Mouse (Mus musculus) CH12.LX (cell line): ENCODE results near the gene Cx3cr1. TPM values are rescaled to one million over a fixed set of nuclear protein-coding genes. Genes with fewer than 3 reads are reported as not detected.

ENCODE experiments used
- DNase-seq: peaks from one replicate; pipeline ENCODE4 v3.0.0-alpha.2; 2013; ENCODE audit errors: extremely low read depth
- H3K27ac ChIP-seq: 2 replicates; pipeline ENCODE4 v1.5.1; 2012; ENCODE audit warnings: low read depth, mild to moderate bottlenecking, control low read depth, moderate library complexity; ENCODE audit not compliant: insufficient read depth
- H3K27me3 ChIP-seq: replicated peaks from 2 replicates; pipeline ENCODE3; 2012; ENCODE audit warnings: inconsistent platforms
- H3K36me3 ChIP-seq, 2 experiments: replicated peaks in 1 of 2; 2 replicates each; pipeline versions ENCODE3 to v1.6.1; 2012; ENCODE audit warnings: inconsistent platforms in 1 of 2, low read length in 1 of 2, mild to moderate bottlenecking in 1 of 2, mixed read lengths in 1 of 2, moderate library complexity in 1 of 2; ENCODE audit not compliant: control insufficient read depth in 1 of 2, insufficient read depth in 1 of 2
- H3K4me1 ChIP-seq, 2 experiments: 2 replicates each; pipeline ENCODE4 v1.6.1; 2012; ENCODE audit warnings: inconsistent platforms in 1 of 2, moderate library complexity in 1 of 2; ENCODE audit not compliant: insufficient read depth in 2 of 2, control insufficient read depth in 1 of 2
- H3K4me2 ChIP-seq: 2 replicates; pipeline ENCODE4 v1.6.1; 2012; ENCODE audit warnings: low read depth, mild to moderate bottlenecking, control low read depth; ENCODE audit not compliant: poor library complexity, insufficient read depth, severe bottlenecking
- H3K4me3 ChIP-seq, 3 experiments: fragments of 150-350 bp in 1 of 3; sonication (generic) in 1 of 3; replicated peaks in 1 of 3; 2 replicates each; pipeline versions ENCODE3 to v1.5.1; 2011 to 2012; ENCODE audit warnings: low read depth in 2 of 3, low read length in 2 of 3, mild to moderate bottlenecking in 2 of 3, moderate library complexity in 2 of 3, control low read depth in 1 of 3, improper control_type of control experiment in 1 of 3, inconsistent platforms in 1 of 3, mixed read lengths in 1 of 3; ENCODE audit not compliant: poor library complexity in 1 of 3
- H3K79me2 ChIP-seq: replicated peaks from 2 replicates; pipeline ENCODE4 v1.6.1; 2012; ENCODE audit warnings: mild to moderate bottlenecking, moderate library complexity; ENCODE audit not compliant: control insufficient read depth, poor library complexity, insufficient read depth, severe bottlenecking; ENCODE audit errors: extremely low read depth
- H3K9ac ChIP-seq: 2 replicates; pipeline ENCODE4 v1.6.1; 2012; ENCODE audit warnings: low read depth, mild to moderate bottlenecking, control low read depth, moderate library complexity; ENCODE audit not compliant: insufficient read depth
- H3K9me3 ChIP-seq: replicated peaks from 2 replicates; pipeline ENCODE3; 2012; ENCODE audit warnings: low read length, inconsistent platforms, mixed read lengths
- BHLHE40 ChIP-seq: IDR thresholded peaks from 2 replicates; pipeline ENCODE4 v1.6.1; 2011; ENCODE audit warnings: mild to moderate bottlenecking, low read depth, low read length, improper control_type of control experiment
- CHD1 ChIP-seq: IDR thresholded peaks from 2 replicates; pipeline ENCODE4 v1.6.1; 2012; ENCODE audit warnings: low read depth, low read length, improper control_type of control experiment, inconsistent platforms
- CHD2 ChIP-seq: IDR thresholded peaks from 2 replicates; pipeline ENCODE4 v1.6.1; 2011; ENCODE audit warnings: low read length, improper control_type of control experiment
- CTCF ChIP-seq, 2 experiments: IDR thresholded peaks in 1 of 2; conservative IDR thresholded peaks in 1 of 2; 2 replicates each; pipeline ENCODE4 v1.5.1; 2011 to 2012; ENCODE audit warnings: low read depth in 2 of 2, low read length in 2 of 2, improper control_type of control experiment in 1 of 2, inconsistent platforms in 1 of 2, mild to moderate bottlenecking in 1 of 2, moderate library complexity in 1 of 2
- E2F4 ChIP-seq: IDR thresholded peaks from 2 replicates; pipeline ENCODE4 v1.6.1; 2011; ENCODE audit warnings: low read depth, low read length, improper control_type of control experiment; ENCODE audit not compliant: insufficient replicate concordance
- ELF1 ChIP-seq: IDR thresholded peaks from 2 replicates; pipeline ENCODE4 v1.6.1; 2014; ENCODE audit warnings: low read depth, mild to moderate bottlenecking, inconsistent platforms, low read length, improper control_type of control experiment
- GABPA ChIP-seq: IDR thresholded peaks from 2 replicates; pipeline ENCODE4 v1.6.1; 2012; ENCODE audit warnings: low read depth, low read length, improper control_type of control experiment, inconsistent platforms; ENCODE audit not compliant: insufficient replicate concordance
- IRF4 ChIP-seq: IDR thresholded peaks from 2 replicates; pipeline ENCODE4 v1.6.1; 2014; ENCODE audit warnings: low read depth, mild to moderate bottlenecking, inconsistent platforms, low read length, improper control_type of control experiment
- JUN ChIP-seq: IDR thresholded peaks from 2 replicates; pipeline ENCODE4 v1.6.1; 2011; ENCODE audit warnings: low read depth, mild to moderate bottlenecking, low read length, improper control_type of control experiment, moderate library complexity; ENCODE audit not compliant: insufficient read depth
- KAT2A ChIP-seq: IDR thresholded peaks from 2 replicates; pipeline ENCODE4 v1.6.1; 2012; ENCODE audit warnings: low read length, improper control_type of control experiment, inconsistent platforms; ENCODE audit not compliant: insufficient replicate concordance
- MAFK ChIP-seq: IDR thresholded peaks from 2 replicates; pipeline ENCODE4 v1.6.1; 2011; ENCODE audit warnings: low read length, improper control_type of control experiment; ENCODE audit not compliant: insufficient replicate concordance
- MAZ ChIP-seq: IDR thresholded peaks from 2 replicates; pipeline ENCODE4 v1.6.1; 2012; ENCODE audit warnings: low read depth, mild to moderate bottlenecking, inconsistent platforms, low read length, improper control_type of control experiment, moderate library complexity
- MYC ChIP-seq: IDR thresholded peaks from 2 replicates; pipeline ENCODE4 v1.6.1; 2011; ENCODE audit warnings: low read depth, mild to moderate bottlenecking, improper control_type of control experiment, low read length
- NELFE ChIP-seq: IDR thresholded peaks from 2 replicates; pipeline ENCODE4 v1.6.1; 2011; ENCODE audit warnings: low read depth, low read length, improper control_type of control experiment
- NRF1 ChIP-seq: IDR thresholded peaks from 2 replicates; pipeline ENCODE4 v1.6.1; 2014; ENCODE audit warnings: low read depth, mild to moderate bottlenecking, inconsistent platforms, low read length, improper control_type of control experiment, moderate library complexity
- PAX5 ChIP-seq: IDR thresholded peaks from 2 replicates; pipeline ENCODE4 v1.6.1; 2012; ENCODE audit warnings: low read length, inconsistent platforms, mixed read lengths
- SIN3A ChIP-seq: IDR thresholded peaks from 2 replicates; pipeline ENCODE4 v1.6.1; 2012; ENCODE audit warnings: low read length, improper control_type of control experiment, inconsistent platforms
- UBTF ChIP-seq: IDR thresholded peaks from 2 replicates; pipeline ENCODE4 v1.6.1; 2012; ENCODE audit warnings: low read depth, mild to moderate bottlenecking, inconsistent platforms, low read length, improper control_type of control experiment, moderate library complexity
- USF1 ChIP-seq: IDR thresholded peaks from 2 replicates; pipeline ENCODE4 v1.6.1; 2014; ENCODE audit warnings: low read depth, mild to moderate bottlenecking, inconsistent platforms, low read length, improper control_type of control experiment
- USF2 ChIP-seq: conservative IDR thresholded peaks from 2 replicates; pipeline ENCODE4 v1.6.1; 2011; ENCODE audit warnings: low read depth, low read length, improper control_type of control experiment
- ZC3H11A ChIP-seq: IDR thresholded peaks from 2 replicates; pipeline ENCODE4 v1.6.1; 2012; ENCODE audit warnings: low read depth, mild to moderate bottlenecking, inconsistent platforms, low read length, improper control_type of control experiment
- ZMIZ1 ChIP-seq: IDR thresholded peaks from 2 replicates; pipeline ENCODE4 v1.6.1; 2012; ENCODE audit warnings: low read depth, mild to moderate bottlenecking, inconsistent platforms, low read length, improper control_type of control experiment
- dilution Hi-C: fragments of 300-500 bp; cut with MboI; formaldehyde crosslinking; loops from 2 replicates; pipeline ENCODE4 v1.14.3; 2020; ENCODE audit warnings: low sequenced_read_pairs; ENCODE audit not compliant: extremely low pct_unique_long_range_greater_than_20kb, extremely low pct_ligation_motif_present
- in situ Hi-C: fragments of 300-500 bp; cut with MboI; formaldehyde crosslinking; loops from 3 replicates; pipeline ENCODE4 v1.14.3; 2019; ENCODE audit warnings: low sequenced_read_pairs, low pct_ligation_motif_present, low pct_unique_long_range_greater_than_20kb, mixed read lengths
- polyA plus RNA-seq: library from polyadenylated mRNA; unstranded; fragments of >175 nt; gene quantifications from 2 replicates; pipeline ENCODE4 v1.2.1, GENCODE M21; 2012; ENCODE audit warnings: low read depth; ENCODE audit not compliant: insufficient read length
- total RNA-seq, 2 experiments: library from RNA; depleted of rRNA; stranded (reverse); fragments of 300-350 nt in 1 of 2; fragments of >200 nt in 1 of 2; gene quantifications; 2 replicates each; pipeline ENCODE4 v1.2.3; 2012 to 2014

Cx3cr1 gene
- total and polyA plus RNA-seq, 3 experiments: 0.06 TPM; not detected in 2

- no peak for DNase-seq
- Histone ChIP-seq H3K9me3 (no peaks in the 10 kb centered on the region), H3K9ac (no peak overlapping the region), H3K27ac (no peak overlapping the region), H3K36me3 (no peaks in the 10 kb centered on the region), H3K27me3 (peaks cover 11% of the 10 kb centered on the region), H3K4me1 (peaks cover 0 to 4% of the 10 kb centered on the region in 2 experiments; a peak in 1 of 4 replicates)
- dilution Hi-C loops: no loop called here
- TF ChIP-seq ZC3H11A (no peak), JUN (no peak), CHD1 (no peak), USF2 (no peak), MYC (no peak), MAFK (no peak), CHD2 (no peak), SIN3A (no peak), MAZ (no peak), GABPA (no peak), ELF1 (no peak), IRF4 (no peak)
- TF ChIP-seq, all 38 proteins: peak for 0
- in situ Hi-C loops: no loop called here
- no peak overlapping the region for H3K4me3 ChIP-seq
- no peak overlapping the region for H3K4me2 ChIP-seq
- no peaks in the 10 kb centered on the region for H3K79me2 ChIP-seq
Measured at GRCm38 (mm10) chr9:120067609-120068008, 2.1 kb downstream of the Cx3cr1 start.

- no peak overlapping the region for H3K27ac ChIP-seq
- H3K36me3 ChIP-seq: no peaks in the 10 kb centered on the region
- H3K4me1 ChIP-seq: peaks cover 0 to 4% of the 10 kb centered on the region in 2 experiments; a peak in 2 of 4 replicates
- dilution Hi-C loops (no loop called here), in situ Hi-C loops (no loop called here)
- no peak overlapping the region for H3K9ac ChIP-seq
- DNase-seq: no peak
- TF ChIP-seq E2F4 (no peak), UBTF (no peak), USF2 (no peak), ZMIZ1 (no peak), BHLHE40 (no peak), MAFK (no peak), NELFE (no peak), USF1 (no peak), KAT2A (no peak), PAX5 (no peak), NRF1 (no peak), CTCF (conservative IDR thresholded peaks at IDR 0.05 in 1 of 2, IDR thresholded peaks at IDR 0.05 in 1 of 2; ENCODE audit: low read depth in 2 of 2, low read length in 2 of 2) (no peak), CHD2 (no peak), MYC (no peak)
- no peak overlapping the region for H3K4me2 ChIP-seq
- peaks cover 8% of the 10 kb centered on the region for H3K27me3 ChIP-seq
- H3K4me3 ChIP-seq: no peak overlapping the region
- H3K9me3 ChIP-seq: peaks cover 3% of the 10 kb centered on the region
- H3K79me2 ChIP-seq: no peaks in the 10 kb centered on the region
Measured at GRCm38 (mm10) chr9:120064317-120064716, 5.4 kb downstream of the Cx3cr1 start.
